Mouse (Mus musculus) embryo, embryonic 10.5 days (tissue): ENCODE results near the gene Prkcsh.

ENCODE experiments used
- DNase-seq: peaks from one replicate; pipeline ENCODE4 v3.0.0-alpha.2; 2015; ENCODE audit warnings: low spot score

Gene Prkcsh

GRCm38 (mm10) chr9:21987592-21988342 is 14.8 kb upstream of the Prkcsh start:
- DNase-seq = no peak

GRCm38 (mm10) chr9:21988421-21989101 is 14.0 kb upstream of the Prkcsh start:
- peak; percentile 40 for DNase-seq

GRCm38 (mm10) chr9:21989230-21990110 is 13.1 kb upstream of the Prkcsh start, which contains the start of gene Rgl3:
Gene Rgl3 (minus strand): TSS chr9:21989446.
- DNase-seq = peak; percentile 66

GRCm38 (mm10) chr9:21992227-21992626 is 10.4 kb upstream of the Prkcsh start:
- no peak for DNase-seq

- DNase-seq = no peak
These were observed 6.3 kb upstream of the Prkcsh start for GRCm38 (mm10) chr9:21996178-21996867.

- DNase-seq = no peak
These were observed 2.3 kb upstream of the Prkcsh start for GRCm38 (mm10) chr9:22000296-22000695.

- DNase-seq = no peak
These were observed 973 bp upstream of the Prkcsh start for GRCm38 (mm10) chr9:22001633-22002032.

- peak; percentile 64 for DNase-seq
These were observed 553 bp downstream of the Prkcsh start for GRCm38 (mm10) chr9:22003163-22003554.

GRCm38 (mm10) chr9:22004546-22004945 is 1.9 kb downstream of the Prkcsh start:
- DNase-seq = no peak

GRCm38 (mm10) chr9:22011055-22011454 is 8.4 kb downstream of the Prkcsh start:
- no peak for DNase-seq

GRCm38 (mm10) chr9:22012731-22013130 is 10.1 kb downstream of the Prkcsh start:
- no peak for DNase-seq

GRCm38 (mm10) chr9:22016245-22016644 is 13.6 kb downstream of the Prkcsh start:
- DNase-seq = no peak

GRCm38 (mm10) chr9:22017208-22017825 is 14.7 kb downstream of the Prkcsh start:
- DNase-seq = no peak

- peak; percentile 50 for DNase-seq
These were observed 22.0 kb downstream of the Prkcsh start for GRCm38 (mm10) chr9:22024592-22024991.

GRCm38 (mm10) chr9:22028467-22028866 is 25.9 kb downstream of the Prkcsh start:
- DNase-seq = peak; percentile 79

- no peak for DNase-seq
These were observed 27.8 kb downstream of the Prkcsh start for GRCm38 (mm10) chr9:22030386-22030785.

- peak; percentile 63 for DNase-seq
These were observed 32.9 kb downstream of the Prkcsh start for GRCm38 (mm10) chr9:22035300-22036044.

- DNase-seq = no peak
These were observed 35.2 kb downstream of the Prkcsh start for GRCm38 (mm10) chr9:22037826-22038225.

GRCm38 (mm10) chr9:22041832-22042231 is 39.2 kb downstream of the Prkcsh start:
- DNase-seq = no peak

- DNase-seq = no peak
These were observed 44.7 kb downstream of the Prkcsh start for GRCm38 (mm10) chr9:22047329-22047728.

- DNase-seq = no peak
These were observed 46.7 kb downstream of the Prkcsh start for GRCm38 (mm10) chr9:22049315-22049714.
